34 mouse cellular contexts compared by ENCODE assay signal in the genomic region with DNA sequence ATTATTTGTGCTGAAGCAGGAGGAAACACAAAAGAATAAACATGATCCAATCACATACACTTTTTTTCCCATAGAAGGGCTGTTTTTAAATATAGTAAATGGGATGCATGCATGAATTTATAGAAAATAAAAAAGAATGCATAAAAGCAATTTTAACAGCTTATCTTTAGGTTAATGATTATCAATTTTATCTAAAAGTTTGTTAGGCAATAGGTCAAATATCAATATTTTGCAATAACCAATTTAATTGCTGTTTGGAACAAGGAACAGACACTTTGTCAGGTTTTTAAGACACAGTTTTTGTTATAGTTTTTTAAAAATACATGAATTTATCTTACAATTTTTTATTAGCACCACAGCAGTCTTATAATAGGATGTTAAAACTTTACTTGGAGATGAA. TPM values are rescaled to one million over a fixed set of nuclear protein-coding genes. Genes with fewer than 3 reads are reported as not detected.
"Had no signal": no experiment of that assay in that cellular context is flagged by ENCODE, and none has a peak within 500 bp of the region (broad histone marks: within the 10 kb centered on the region; RNA-seq: fewer than 3 reads in every experiment).

No protein-coding gene starts in this region.

- H3K27ac ChIP-seq: heart, embryonic 10.5 days; heart, embryonic 13.5 days; heart, embryonic 15.5 days; hindbrain, embryonic 10.5 days; hindbrain, embryonic 12.5 days; hindbrain, embryonic 13.5 days; hindbrain, embryonic 14.5 days; hindbrain, embryonic 15.5 days; hindbrain, postnatal 0 days; intestine, embryonic 15.5 days; kidney, embryonic 15.5 days; kidney, postnatal 0 days; layer of hippocampus, adult 2 months had no signal

- H3K36me3 ChIP-seq: heart, embryonic 10.5 days; heart, embryonic 12.5 days; heart, embryonic 13.5 days; heart, embryonic 15.5 days; hindbrain, embryonic 10.5 days; hindbrain, embryonic 12.5 days; hindbrain, embryonic 13.5 days; hindbrain, embryonic 15.5 days; intestine, embryonic 15.5 days; kidney, embryonic 15.5 days had no signal

- H3K4me1 ChIP-seq: heart, embryonic 10.5 days; heart, embryonic 12.5 days; heart, embryonic 13.5 days; heart, embryonic 15.5 days; hindbrain, embryonic 10.5 days; hindbrain, embryonic 12.5 days; hindbrain, embryonic 13.5 days; hindbrain, embryonic 15.5 days; intestine, embryonic 15.5 days; kidney, embryonic 15.5 days had no signal

- H3K4me3 ChIP-seq: heart, embryonic 10.5 days; heart, embryonic 12.5 days; heart, embryonic 13.5 days; heart, embryonic 15.5 days; hindbrain, embryonic 10.5 days; hindbrain, embryonic 12.5 days; hindbrain, embryonic 13.5 days; hindbrain, embryonic 15.5 days; intestine, embryonic 15.5 days; kidney, embryonic 15.5 days; layer of hippocampus, adult 2 months had no signal

- DNase-seq: heart, postnatal 10 days; heart, postnatal 14 days; heart, postnatal 36 days; heart, postnatal 4 days; kidney, adult 11 months; kidney, adult 18-20 months; kidney, adult 2 months; kidney, adult 8-10 months; kidney, adult 9 months; kidney, postnatal 10 days; kidney, postnatal 14 days; kidney, postnatal 25 days; kidney, postnatal 36 days; kidney, postnatal 4 days; layer of hippocampus, adult 9-11 months; layer of hippocampus, postnatal 36 days had no signal

- H3K27me3 ChIP-seq: heart, embryonic 12.5 days; heart, embryonic 13.5 days; heart, embryonic 15.5 days; hindbrain, embryonic 12.5 days; hindbrain, embryonic 13.5 days; hindbrain, embryonic 15.5 days; intestine, embryonic 15.5 days; kidney, embryonic 15.5 days had no signal

- H3K9ac ChIP-seq: heart, embryonic 12.5 days; heart, embryonic 13.5 days; heart, embryonic 15.5 days; hindbrain, embryonic 12.5 days; hindbrain, embryonic 13.5 days; hindbrain, embryonic 14.5 days; hindbrain, embryonic 15.5 days; intestine, embryonic 15.5 days; kidney, embryonic 15.5 days had no signal

RNA-seq across cellular contexts. Expression of gene Clhc1, which starts 51.2 kb away (rescaled TPM):
- total RNA-seq: heart, postnatal 10 days; heart, postnatal 14 days; heart, postnatal 25 days; heart, postnatal 36 days; hematopoietic stem cell, adult 5-6 weeks; hindbrain, postnatal 0 days had no signal
- polyA plus RNA-seq: hindbrain, embryonic 12.5 days; intestine, embryonic 15.5 days; intestine, postnatal 0 days; kidney, embryonic 15.5 days; large intestine, adult 2 months had no signal
